Mouse (Mus musculus) MEL (cell line): ENCODE measurements around the gene Tbc1d2. TPM values are rescaled to one million over a fixed set of nuclear protein-coding genes. Genes with fewer than 3 reads are reported as not detected.
"Not testable (repeated sequence)": the region's sequence is repeated elsewhere in the genome, so short reads cannot be mapped to it uniquely, and the experiment has no call there.

Experiments
- DNase-seq: peaks from one replicate; pipeline ENCODE4 v3.0.0; 2011; ENCODE audit warnings: low read depth, low spot score
- H3K27ac ChIP-seq: 2 replicates; pipeline ENCODE4 v1.5.1; 2012; ENCODE audit warnings: low read depth, mild to moderate bottlenecking, control low read depth, low read length, moderate library complexity; ENCODE audit not compliant: control insufficient read depth
- H3K27me3 ChIP-seq, 2 experiments: fragments of 150-350 bp in 1 of 2; sonication (generic) in 1 of 2; 2 replicates each; pipeline ENCODE4 v1.6.1; 2012; ENCODE audit warnings: low read length in 2 of 2, mild to moderate bottlenecking in 2 of 2, improper control_type of control experiment in 1 of 2, moderate library complexity in 1 of 2; ENCODE audit not compliant: insufficient read depth in 2 of 2, control insufficient read depth in 1 of 2
- H3K36me3 ChIP-seq, 2 experiments: 2 replicates each; pipeline ENCODE4 v1.6.1; 2012 to 2014; ENCODE audit warnings: low read length in 2 of 2, improper control_type of control experiment in 1 of 2, inconsistent platforms in 1 of 2, mild to moderate bottlenecking in 1 of 2; ENCODE audit not compliant: insufficient read depth in 2 of 2, control insufficient read depth in 1 of 2
- H3K4me1 ChIP-seq, 2 experiments: fragments of 150-350 bp in 1 of 2; sonication (generic) in 1 of 2; 2 replicates each; pipeline ENCODE4 v1.6.1; 2012; ENCODE audit warnings: low read length in 2 of 2, improper control_type of control experiment in 1 of 2, mild to moderate bottlenecking in 1 of 2; ENCODE audit not compliant: insufficient read depth in 2 of 2, control insufficient read depth in 1 of 2
- H3K4me3 ChIP-seq, 2 experiments: fragments of 150-350 bp in 1 of 2; sonication (generic) in 1 of 2; 2 replicates each; pipeline ENCODE4 v1.5.1; 2012; ENCODE audit warnings: low read depth in 2 of 2, low read length in 2 of 2, mild to moderate bottlenecking in 2 of 2, moderate library complexity in 2 of 2, control low read depth in 1 of 2, improper control_type of control experiment in 1 of 2; ENCODE audit not compliant: control insufficient read depth in 1 of 2, insufficient read depth in 1 of 2
- H3K79me2 ChIP-seq: 2 replicates; pipeline ENCODE4 v1.6.1; 2012; ENCODE audit warnings: mild to moderate bottlenecking, low read length, moderate library complexity; ENCODE audit not compliant: control insufficient read depth, poor library complexity, insufficient read depth
- H3K9ac ChIP-seq: 2 replicates; pipeline ENCODE4 v1.6.1; 2012; ENCODE audit warnings: low read depth, mild to moderate bottlenecking, control low read depth, low read length, moderate library complexity; ENCODE audit not compliant: control insufficient read depth, poor library complexity, severe bottlenecking
- H3K9me3 ChIP-seq: fragments of 150-350 bp; sonication (generic); replicated peaks from 2 replicates; pipeline ENCODE4 v1.6.1; 2012; ENCODE audit warnings: mild to moderate bottlenecking, low read length, improper control_type of control experiment, moderate library complexity; ENCODE audit not compliant: insufficient read depth
- GATA1 ChIP-seq: IDR thresholded peaks from 2 replicates; pipeline ENCODE4 v1.6.1; 2011; ENCODE audit warnings: low read depth, low read length, improper control_type of control experiment
- JUND ChIP-seq: IDR thresholded peaks from 2 replicates; pipeline ENCODE4 v1.6.1; 2011; ENCODE audit warnings: low read depth, mild to moderate bottlenecking, improper control_type of control experiment, low read length
- MAFK ChIP-seq: IDR thresholded peaks from 2 replicates; pipeline ENCODE4 v1.6.1; 2011; ENCODE audit warnings: low read depth, mild to moderate bottlenecking, low read length, improper control_type of control experiment, borderline replicate concordance
- MAZ ChIP-seq: IDR thresholded peaks from 2 replicates; pipeline ENCODE4 v1.6.1; 2012; ENCODE audit warnings: low read depth, mild to moderate bottlenecking, inconsistent platforms, low read length, improper control_type of control experiment
- MYB ChIP-seq: IDR thresholded peaks from 2 replicates; pipeline ENCODE4 v1.6.1; 2011; ENCODE audit warnings: mild to moderate bottlenecking, low read depth, low read length, improper control_type of control experiment
- NRF1 ChIP-seq: IDR thresholded peaks from 2 replicates; pipeline ENCODE4 v1.6.1; 2014; ENCODE audit warnings: low read depth, mild to moderate bottlenecking, inconsistent platforms, low read length, improper control_type of control experiment, moderate library complexity; ENCODE audit not compliant: poor library complexity, insufficient read depth, severe bottlenecking
- POLR2A ChIP-seq, 2 experiments: IDR thresholded peaks; 2 replicates each; pipeline ENCODE4 v1.6.1; 2011 to 2012; ENCODE audit warnings: low read length in 2 of 2, mild to moderate bottlenecking in 2 of 2, control low read depth in 1 of 2, improper control_type of control experiment in 1 of 2, low read depth in 1 of 2, moderate library complexity in 1 of 2; ENCODE audit not compliant: control insufficient read depth in 1 of 2, insufficient read depth in 1 of 2, poor library complexity in 1 of 2
- POLR2AphosphoS2 ChIP-seq: IDR thresholded peaks from 2 replicates; pipeline ENCODE4 v1.6.1; 2011; ENCODE audit warnings: low read length, improper control_type of control experiment
- POLR2AphosphoS5 ChIP-seq: IDR thresholded peaks from 2 replicates; pipeline ENCODE4 v1.6.1; 2012; ENCODE audit warnings: low read depth, borderline replicate concordance, mild to moderate bottlenecking, inconsistent platforms, low read length, moderate library complexity, mixed read lengths
- RAD21 ChIP-seq: IDR thresholded peaks from 2 replicates; pipeline ENCODE4 v1.6.1; 2011; ENCODE audit warnings: mild to moderate bottlenecking, low read depth, low read length, improper control_type of control experiment
- RCOR1 ChIP-seq: IDR thresholded peaks from 2 replicates; pipeline ENCODE4 v1.6.1; 2012; ENCODE audit warnings: low read depth, mild to moderate bottlenecking, inconsistent platforms, low read length, improper control_type of control experiment
- SIN3A ChIP-seq: IDR thresholded peaks from 2 replicates; pipeline ENCODE4 v1.6.1; 2012; ENCODE audit warnings: low read length, improper control_type of control experiment, inconsistent platforms
- SMC3 ChIP-seq: IDR thresholded peaks from 2 replicates; pipeline ENCODE4 v1.6.1; 2011; ENCODE audit warnings: low read depth, low read length, improper control_type of control experiment
- UBTF ChIP-seq: IDR thresholded peaks from 2 replicates; pipeline ENCODE4 v1.6.1; 2012; ENCODE audit warnings: low read depth, mild to moderate bottlenecking, inconsistent platforms, low read length, improper control_type of control experiment, moderate library complexity, borderline replicate concordance; ENCODE audit not compliant: insufficient read depth
- USF1 ChIP-seq: IDR thresholded peaks from 2 replicates; pipeline ENCODE4 v1.6.1; 2014; ENCODE audit warnings: low read depth, mild to moderate bottlenecking, inconsistent platforms, low read length, improper control_type of control experiment, moderate library complexity
- USF2 ChIP-seq, 2 experiments: IDR thresholded peaks; 2 replicates each; pipeline ENCODE4 v1.6.1; 2011 to 2012; ENCODE audit warnings: improper control_type of control experiment in 2 of 2, low read length in 2 of 2, borderline replicate concordance in 1 of 2, inconsistent platforms in 1 of 2, low read depth in 1 of 2, mild to moderate bottlenecking in 1 of 2; ENCODE audit not compliant: insufficient read depth in 1 of 2
- ZC3H11A ChIP-seq: IDR thresholded peaks from 2 replicates; pipeline ENCODE4 v1.6.1; 2012; ENCODE audit warnings: low read depth, mild to moderate bottlenecking, inconsistent platforms, low read length, improper control_type of control experiment
- ZKSCAN1 ChIP-seq: IDR thresholded peaks from 2 replicates; pipeline ENCODE4 v1.6.1; 2012; ENCODE audit warnings: low read depth, mild to moderate bottlenecking, inconsistent platforms, low read length, improper control_type of control experiment, moderate library complexity
- ZMIZ1 ChIP-seq: IDR thresholded peaks from 2 replicates; pipeline ENCODE4 v1.6.1; 2012; ENCODE audit warnings: low read depth, mild to moderate bottlenecking, inconsistent platforms, low read length, improper control_type of control experiment, moderate library complexity
- polyA plus RNA-seq, 2 experiments: library from polyadenylated mRNA; stranded (reverse) in 1 of 2; unstranded in 1 of 2; fragments of >175 nt in 1 of 2; fragments of >200 nt in 1 of 2; gene quantifications; 2 replicates each; pipeline versions ENCODE4 v1.2.1 to v1.2.4; 2012; ENCODE audit warnings: low replicate concordance in 2 of 2, low read depth in 1 of 2; ENCODE audit not compliant: insufficient read length in 2 of 2, insufficient read depth in 1 of 2, missing spikeins in 1 of 2
- total RNA-seq: library from RNA; depleted of rRNA; stranded (reverse); fragments of 300-350 nt; gene quantifications from 2 replicates; pipeline ENCODE4 v1.2.3, GENCODE M21; 2012

Gene Tbc1d2
- total and polyA plus RNA-seq, 3 experiments = 0.19 to 0.36 TPM; not detected in 1

GRCm38 (mm10) chr4:46639866-46640265, 10.1 kb downstream of the Tbc1d2 start:
- H3K9ac ChIP-seq = no peak overlapping the region
- no peak for TF ChIP-seq UBTF
- TF ChIP-seq USF1 = no peak
- no peak for TF ChIP-seq POLR2A (IDR thresholded peaks at IDR 0.05; ENCODE audit: control insufficient read depth in 1 of 2, insufficient read depth in 1 of 2, low read depth in 1 of 2, low read length in 2 of 2, poor library complexity in 1 of 2)
- TF ChIP-seq RAD21 = no peak
- no peak for TF ChIP-seq ZMIZ1
- TF ChIP-seq USF2 (IDR thresholded peaks at IDR 0.05; ENCODE audit: borderline replicate concordance in 1 of 2, insufficient read depth in 1 of 2, low read depth in 1 of 2, low read length in 2 of 2) = no peak
- TF ChIP-seq SIN3A = no peak
- TF ChIP-seq SMC3 = no peak
- TF ChIP-seq ZKSCAN1 = no peak
- no peak for TF ChIP-seq JUND
- no peak for TF ChIP-seq ZC3H11A
- TF ChIP-seq NRF1 = no peak
- TF ChIP-seq MAFK = no peak
- no peak for TF ChIP-seq POLR2AphosphoS5
- TF ChIP-seq POLR2AphosphoS2 = no peak
- no peak for TF ChIP-seq GATA1
- no peak for TF ChIP-seq MYB
- no peak for TF ChIP-seq RCOR1
- no peak for TF ChIP-seq MAZ
- no peaks in the 10 kb centered on the region for H3K4me1 ChIP-seq
- H3K27me3 ChIP-seq = peaks cover 3 to 9% of the 10 kb centered on the region in 2 experiments; a peak in 3 of 4 replicates
- H3K27ac ChIP-seq = no peak overlapping the region
- H3K9me3 ChIP-seq = no peaks in the 10 kb centered on the region
- DNase-seq = no peak
- H3K4me3 ChIP-seq = no peak overlapping the region
- no peaks in the 10 kb centered on the region for H3K79me2 ChIP-seq
- H3K36me3 ChIP-seq = no peaks in the 10 kb centered on the region

- H3K36me3 ChIP-seq, H3K4me1 ChIP-seq, H3K4me3 ChIP-seq, H3K27me3 ChIP-seq, H3K79me2 ChIP-seq, H3K27ac ChIP-seq, DNase-seq, H3K9me3 ChIP-seq, H3K9ac ChIP-seq: not testable (repeated sequence)
Measured at GRCm38 (mm10) chr4:46637250-46637649, 12.8 kb downstream of the Tbc1d2 start.
